Mouse (Mus musculus): Measurements from ENCODE around the gene Dnmt3b.
A peak's percentile ranks its signal among the peaks of the same experiment; 100 is the strongest.
"Not testable (repeated sequence)": the region's sequence is repeated elsewhere in the genome, so short reads cannot be mapped to it uniquely, and the experiment has no call there.

Dnmt3b gene

DNA sequence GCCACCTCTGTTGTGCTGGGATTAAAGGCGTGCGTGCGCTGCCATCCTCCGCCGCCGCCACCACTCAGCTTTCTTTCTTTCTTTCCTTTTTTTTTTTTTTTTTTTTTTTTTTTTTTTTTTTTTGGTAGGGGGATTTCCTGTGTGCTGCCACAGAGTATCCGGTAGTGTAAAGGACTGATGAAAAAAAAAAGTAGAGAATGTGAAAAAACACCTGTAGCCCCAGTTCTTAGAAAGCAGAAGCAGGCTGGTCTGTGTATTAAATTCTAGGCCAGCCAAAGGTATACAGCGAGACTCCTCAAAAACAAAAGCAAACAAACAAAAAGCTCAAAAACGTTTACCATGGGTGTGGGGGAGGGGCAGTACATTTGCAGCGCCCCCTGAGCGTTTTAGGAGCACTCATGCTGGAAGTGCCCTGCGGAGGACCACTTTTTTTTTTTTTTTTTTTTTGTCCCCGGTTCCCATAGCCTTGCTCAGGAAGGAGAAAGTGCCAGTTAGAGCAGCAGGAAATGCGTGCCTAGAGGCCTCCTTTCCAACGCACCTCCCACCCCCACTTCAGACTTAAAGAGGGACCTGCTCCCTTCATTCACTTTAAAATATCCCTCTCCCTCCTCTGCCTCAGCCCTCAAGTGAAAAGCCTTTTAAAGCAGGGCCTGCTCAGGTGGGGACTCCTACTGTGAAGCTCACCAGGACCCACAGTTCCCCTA is 10.1 kb upstream of the Dnmt3b start:
- DNase-seq, result no peak

DNA sequence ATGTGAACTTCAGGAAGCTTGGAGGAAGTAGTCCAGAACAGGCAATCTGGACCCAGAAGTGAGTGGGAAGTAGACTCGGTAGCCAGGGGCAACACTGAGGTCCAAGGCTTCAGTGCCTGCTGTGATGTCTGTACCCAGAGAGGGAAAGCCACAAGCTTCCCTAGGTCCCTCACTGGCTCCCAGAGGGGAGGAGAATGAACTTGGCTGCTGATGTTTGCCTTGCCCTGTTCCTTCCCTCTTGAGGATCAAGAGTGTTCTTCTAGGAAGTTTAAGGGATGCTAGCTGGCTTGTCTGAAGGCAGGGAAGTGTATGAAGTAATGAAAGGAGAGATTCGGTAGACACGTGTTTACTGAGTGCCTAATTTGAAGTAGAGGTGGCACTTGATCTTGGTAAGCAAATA is 6.8 kb upstream of the Dnmt3b start:
- DNase-seq, result no peak

DNA sequence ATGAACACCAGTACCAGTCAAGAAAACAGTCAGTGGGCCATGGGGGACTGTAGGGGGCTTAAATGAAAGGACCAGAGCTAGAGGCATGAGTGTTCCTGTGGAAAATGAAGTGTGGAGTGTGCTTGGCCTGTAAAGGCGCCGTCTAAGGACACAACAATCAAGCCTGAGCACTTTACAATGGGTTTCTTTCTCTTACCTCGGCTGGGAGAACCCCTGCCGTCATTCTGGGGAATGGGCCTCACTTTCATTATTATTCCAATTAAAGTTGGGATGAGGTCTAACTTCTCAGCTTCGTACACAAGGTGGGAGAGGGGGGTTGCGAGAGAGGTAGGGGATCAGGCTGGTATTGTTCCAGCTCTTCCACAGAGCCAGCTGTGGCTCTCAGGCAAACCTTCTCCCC is 6.3 kb upstream of the Dnmt3b start:
- no peak for DNase-seq

DNA sequence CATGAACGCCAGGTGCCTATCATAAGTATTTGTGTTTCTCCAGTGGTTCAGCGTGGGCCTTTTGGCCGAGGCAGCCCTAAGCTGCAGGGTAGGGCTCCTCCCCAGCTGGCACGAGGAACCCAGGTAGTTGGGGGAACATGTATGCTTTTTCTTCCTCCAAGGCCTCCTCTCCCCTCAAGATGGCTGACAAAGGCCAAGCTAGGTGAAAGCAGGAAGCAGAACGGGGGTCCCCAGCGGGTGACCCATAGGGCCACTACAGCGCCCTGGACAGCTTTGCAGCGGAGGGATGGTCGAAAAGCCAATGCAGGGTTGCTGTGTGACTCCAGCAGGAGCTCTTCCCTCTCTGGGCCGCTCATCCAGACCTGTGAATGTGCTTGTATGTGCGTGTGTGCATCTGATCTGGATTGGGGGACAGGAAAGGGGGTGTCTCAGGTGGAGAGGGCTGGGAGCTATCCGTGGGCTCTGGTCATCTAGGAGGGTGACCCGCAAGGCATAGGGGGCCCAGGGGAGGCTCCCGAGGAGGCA is 415 bp upstream of the Dnmt3b start:
- no peak for DNase-seq

DNA sequence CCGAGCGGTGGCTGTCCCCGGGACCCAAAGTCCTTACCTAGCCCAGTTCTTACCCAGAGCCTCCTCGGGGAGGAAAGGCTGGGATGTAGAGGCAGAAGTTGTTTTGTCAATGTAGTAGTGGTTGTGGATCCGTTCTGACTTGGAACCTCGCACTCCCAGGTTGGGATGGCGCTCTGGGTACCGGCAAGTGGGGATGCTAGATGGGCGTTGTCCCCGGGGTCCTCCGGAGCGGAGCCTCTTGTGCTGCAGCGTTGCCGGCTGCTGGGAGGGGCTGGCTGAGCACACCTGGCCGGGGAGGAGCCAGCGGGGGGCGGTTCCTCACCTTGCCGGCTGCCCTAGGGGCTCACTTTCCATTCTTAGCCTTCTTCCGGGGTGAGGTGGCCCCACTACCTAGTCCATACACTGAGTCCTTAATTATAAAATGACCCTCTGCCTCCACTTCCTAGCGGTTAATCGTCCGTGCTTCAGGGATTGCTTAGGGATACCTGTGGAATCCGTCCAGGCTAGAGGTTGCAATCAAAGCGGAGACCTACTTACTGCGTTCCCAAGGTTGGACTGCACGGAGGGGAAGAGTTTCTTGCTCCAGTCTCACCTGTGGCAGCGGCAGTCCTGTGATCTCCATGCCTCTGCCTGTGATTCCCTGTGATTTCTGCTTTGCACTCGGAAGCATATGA is 901 bp downstream of the Dnmt3b start:
- peak; percentile 26 for DNase-seq

DNA sequence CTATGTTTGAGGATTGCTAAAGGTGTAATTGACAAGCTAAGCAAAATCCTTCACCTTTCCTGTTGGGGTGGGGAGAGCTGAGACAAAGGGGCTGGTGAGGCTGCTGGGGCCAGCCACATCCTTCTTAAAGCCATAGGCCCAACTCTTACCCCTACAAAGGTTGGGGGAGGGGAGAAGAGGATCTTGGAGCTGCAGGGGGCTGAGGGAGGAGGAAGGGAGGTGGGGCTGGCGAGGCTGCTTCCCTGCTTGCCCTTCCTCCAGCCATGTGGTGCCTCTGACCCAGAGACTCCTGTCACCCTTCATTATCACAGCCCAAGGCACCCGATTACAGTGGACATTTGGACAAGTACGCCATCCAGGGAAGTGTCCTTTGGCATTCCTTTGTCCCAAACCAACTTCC is 2.4 kb downstream of the Dnmt3b start:
- DNase-seq, result no peak

DNA sequence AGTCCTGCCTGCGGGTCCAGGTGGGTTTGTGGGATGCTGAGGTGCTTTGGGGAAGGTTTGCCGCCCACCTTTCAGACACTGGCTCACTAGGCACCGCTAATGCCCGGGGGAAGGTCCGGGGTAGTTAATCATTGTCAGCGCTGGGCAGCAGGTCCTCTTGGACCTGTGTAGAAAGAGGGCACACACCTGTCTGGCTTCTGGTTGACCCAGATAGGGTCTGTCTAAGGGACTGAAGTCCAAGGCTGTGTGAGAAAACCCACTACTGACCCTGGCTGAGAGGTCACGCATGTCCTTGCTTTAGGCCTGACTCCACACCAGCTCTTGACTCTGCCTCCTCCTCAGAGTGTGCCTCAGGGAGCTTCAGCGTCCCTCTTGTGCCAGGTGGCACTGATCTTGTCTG is 8.4 kb downstream of the Dnmt3b start:
- not testable (repeated sequence) for DNase-seq

DNA sequence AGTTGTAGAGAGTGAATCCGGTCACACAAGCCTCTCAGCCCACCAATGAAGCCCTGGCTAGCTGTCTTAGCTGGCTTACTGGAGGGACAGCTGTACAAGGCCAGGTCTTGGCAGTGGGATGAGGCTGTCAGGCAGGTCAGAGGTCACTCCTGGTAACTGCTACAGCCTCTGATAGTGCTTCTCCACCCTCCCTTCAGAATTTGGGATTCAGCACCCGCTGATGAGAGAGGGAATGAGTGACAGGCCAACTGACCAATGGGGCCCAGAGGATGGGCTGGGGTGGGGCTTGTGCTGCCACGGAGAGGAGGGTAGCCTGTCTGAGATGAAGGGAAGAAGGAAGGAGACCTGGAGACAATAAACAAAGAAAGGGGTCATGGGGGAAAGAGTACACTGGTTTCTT is 11.4 kb downstream of the Dnmt3b start:
- DNase-seq, result no peak

DNA sequence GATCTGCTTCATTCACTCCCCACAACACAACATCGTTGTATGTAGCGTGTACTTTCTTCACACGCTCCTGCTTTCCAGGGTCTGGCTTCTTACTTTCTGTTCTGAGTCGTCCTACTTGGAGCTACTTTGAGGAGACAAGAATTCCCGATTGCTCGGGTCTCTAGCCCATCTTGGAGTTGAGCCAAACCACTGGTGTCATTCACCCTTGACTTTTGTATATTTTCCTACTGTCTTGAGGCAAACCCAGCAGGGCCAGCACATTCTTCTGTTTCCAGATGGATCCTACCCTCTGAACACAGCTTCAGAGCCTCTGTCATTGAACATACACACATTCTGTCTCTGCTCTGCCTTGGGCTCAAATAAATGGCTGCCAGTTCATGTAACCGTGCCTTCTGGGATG is 16.2 kb downstream of the Dnmt3b start:
- peak; percentile 25 for DNase-seq

DNA sequence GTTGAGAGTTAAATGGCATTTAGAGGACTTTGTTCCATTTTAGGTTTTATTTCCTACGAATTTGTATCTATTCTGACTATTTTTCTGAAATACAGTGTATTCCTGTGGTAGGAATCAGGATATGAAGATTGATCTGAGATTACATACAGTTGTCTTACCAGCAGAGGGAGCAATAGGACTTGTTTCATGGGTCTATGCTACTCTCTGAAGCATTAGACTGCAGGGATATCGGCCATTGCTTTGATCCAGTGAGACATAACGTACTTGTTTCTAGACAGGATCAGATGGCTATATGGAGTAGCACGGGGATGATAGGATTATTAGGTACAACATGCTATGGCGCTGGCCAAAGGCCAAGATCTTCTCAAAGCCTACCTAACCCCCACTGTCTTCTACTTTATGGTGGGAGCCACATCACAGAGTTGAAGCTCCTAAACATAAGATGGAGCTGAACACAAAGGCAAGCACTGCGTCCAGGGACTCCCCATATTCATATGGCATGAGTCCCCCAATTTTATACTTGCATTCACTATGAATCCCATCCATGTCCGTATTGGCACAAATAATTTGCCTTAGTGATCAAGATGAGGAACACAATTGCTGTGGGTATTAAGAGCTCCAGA is 19.6 kb downstream of the Dnmt3b start:
- DNase-seq, result peak; percentile 72

DNA sequence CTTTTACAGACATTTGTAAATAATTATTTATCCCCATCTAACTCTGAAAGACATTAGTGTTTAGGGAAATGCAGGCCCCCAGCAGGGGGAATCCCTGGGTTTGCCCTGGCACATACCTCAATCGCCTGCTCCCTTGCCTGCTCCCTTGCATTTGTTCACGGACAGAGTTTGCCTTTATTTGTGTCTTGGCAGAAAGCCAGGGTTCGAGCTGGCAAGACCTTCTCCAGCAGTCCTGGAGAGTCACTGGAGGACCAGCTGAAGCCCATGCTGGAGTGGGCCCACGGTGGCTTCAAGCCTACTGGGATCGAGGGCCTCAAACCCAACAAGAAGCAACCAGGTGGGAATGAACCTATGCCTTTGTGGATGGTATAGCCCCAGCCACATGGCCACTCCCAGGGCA is 20.9 kb downstream of the Dnmt3b start:
- no peak for DNase-seq

DNA sequence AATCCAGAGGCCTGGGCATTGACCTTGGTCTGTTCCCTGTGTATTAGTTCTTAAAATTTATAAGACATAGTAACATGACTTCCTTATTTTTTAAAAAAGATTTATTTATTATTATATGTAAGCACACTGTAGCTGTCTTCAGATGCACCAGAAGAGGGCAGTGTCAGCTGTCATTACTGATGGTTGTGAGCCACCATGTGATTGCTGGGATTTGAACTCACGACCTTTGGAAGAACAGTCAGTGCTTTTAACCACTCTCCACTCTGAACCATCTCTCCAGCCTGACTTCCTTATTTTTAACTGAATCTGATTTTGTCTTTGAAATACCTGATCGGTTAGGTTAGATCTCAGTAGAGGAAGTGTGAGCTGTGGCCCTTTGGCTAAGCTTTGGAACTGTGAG is 23.4 kb downstream of the Dnmt3b start:
- no peak for DNase-seq

DNA sequence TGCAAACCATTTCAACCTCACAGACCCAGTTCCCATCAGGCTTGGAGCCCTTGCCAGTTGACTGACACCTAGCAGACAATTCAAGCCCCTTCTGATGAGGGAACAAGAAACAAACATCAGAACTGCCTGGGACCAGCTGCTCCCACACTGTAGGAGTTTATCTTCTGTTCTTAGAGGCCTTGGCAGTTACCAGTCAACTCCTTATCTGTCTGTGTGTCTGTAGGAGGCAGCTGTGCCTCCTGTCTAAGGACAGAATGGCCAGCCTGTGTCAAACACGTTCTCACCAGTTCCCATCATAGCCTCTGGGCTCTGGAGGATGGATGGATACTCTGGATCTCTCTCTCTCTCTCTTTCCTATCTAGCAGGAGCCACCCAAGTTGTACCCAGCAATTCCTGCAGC is 26.1 kb downstream of the Dnmt3b start:
- DNase-seq, result not testable (repeated sequence)

DNA sequence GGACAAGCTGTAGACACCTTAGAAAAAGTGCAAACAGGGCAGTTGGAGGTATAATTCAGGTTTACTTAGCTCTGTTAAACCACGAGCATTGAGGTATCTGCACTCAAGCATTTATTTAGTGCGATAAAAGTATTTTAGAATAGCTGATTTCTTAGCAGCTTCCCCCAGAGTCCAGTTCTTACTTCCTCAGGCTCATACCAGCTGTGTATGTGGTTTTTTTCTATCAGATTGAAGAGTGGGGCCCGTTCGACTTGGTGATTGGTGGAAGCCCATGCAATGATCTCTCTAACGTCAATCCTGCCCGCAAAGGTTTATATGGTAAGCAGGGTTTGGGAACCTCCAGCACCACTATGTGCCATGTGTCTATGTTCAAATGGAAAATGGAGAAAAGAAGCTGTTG is 27.7 kb downstream of the Dnmt3b start:
- DNase-seq, result no peak

DNA sequence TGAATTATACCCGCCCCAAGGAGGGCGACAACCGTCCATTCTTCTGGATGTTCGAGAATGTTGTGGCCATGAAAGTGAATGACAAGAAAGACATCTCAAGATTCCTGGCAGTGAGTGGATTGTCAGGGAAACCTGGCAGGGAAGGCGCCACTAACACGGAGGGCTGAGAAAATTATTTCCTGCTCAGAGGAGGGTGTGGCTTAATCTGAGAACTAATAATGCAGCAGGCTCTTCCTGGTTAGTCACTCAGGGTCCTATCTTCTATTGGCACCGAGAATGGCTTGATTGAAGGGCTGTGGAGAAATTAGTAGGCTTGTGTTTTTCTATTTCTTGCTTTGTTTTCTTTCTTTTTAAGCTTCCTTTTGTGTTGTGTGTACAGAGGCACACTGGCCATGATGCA is 28.3 kb downstream of the Dnmt3b start:
- DNase-seq, result no peak

DNA sequence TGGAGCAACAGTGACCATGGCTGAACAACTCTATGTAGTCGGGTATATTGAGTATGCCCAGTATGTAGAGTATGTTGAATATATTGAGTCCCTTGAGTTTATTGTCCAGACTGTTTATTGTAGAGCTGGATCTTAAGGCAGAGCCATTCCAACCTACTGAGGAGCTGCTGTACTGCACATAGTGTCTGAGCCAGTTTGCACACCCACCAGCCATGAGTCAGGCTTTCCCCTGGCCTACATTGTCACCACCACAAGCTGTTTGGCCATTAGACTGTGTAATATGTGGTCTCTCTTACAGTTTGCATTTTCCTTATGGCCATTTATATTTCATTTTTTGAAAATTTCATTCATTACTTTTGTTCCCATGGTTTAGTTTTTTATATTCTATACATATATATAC is 30.7 kb downstream of the Dnmt3b start:
- DNase-seq, result no peak

DNA sequence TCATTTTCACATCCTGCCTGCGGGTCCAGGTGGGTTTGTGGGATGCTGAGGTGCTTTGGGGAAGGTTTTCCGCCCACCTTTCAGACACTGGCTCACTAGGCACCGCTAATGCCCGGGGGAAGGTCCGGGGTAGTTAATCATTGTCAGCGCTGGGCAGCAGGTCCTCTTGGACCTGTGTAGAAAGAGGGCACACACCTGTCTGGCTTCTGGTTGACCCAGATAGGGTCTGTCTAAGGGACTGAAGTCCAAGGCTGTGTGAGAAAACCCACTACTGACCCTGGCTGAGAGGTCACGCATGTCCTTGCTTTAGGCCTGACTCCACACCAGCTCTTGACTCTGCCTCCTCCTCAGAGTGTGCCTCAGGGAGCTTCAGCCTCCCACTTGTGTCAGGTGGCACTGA is 44.2 kb downstream of the Dnmt3b start:
- DNase-seq, result not testable (repeated sequence)

DNA sequence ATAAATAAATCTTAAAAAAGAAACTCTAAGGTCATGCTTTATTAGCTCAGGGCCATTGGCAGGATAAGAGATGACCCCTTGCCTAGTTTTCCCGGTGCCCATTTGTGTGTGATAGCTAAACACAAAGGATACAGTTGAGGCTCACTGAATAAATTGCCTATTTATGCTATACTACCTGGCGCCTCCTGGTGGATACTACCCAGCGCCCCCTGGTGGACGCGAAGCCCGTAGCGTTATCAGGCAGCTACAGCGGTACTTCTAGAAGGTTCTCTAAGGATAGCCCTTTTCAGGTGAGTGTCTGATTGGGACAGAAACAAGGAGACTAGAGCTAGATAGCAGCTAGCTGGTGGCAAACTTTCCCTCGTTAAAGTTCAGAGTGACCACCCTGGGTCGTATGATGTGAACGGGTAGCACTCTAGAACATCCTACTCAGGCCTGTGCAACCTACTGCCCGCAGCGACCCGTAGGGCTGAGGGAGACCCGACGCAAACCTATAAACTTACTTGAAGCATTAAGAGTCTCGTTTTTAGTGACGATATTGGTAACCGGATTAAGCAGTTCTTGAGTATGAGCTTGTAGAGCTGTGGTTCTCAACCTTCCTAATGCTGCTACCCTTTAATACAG is 45.3 kb downstream of the Dnmt3b start:
- DNase-seq, result peak; percentile 41

DNA sequence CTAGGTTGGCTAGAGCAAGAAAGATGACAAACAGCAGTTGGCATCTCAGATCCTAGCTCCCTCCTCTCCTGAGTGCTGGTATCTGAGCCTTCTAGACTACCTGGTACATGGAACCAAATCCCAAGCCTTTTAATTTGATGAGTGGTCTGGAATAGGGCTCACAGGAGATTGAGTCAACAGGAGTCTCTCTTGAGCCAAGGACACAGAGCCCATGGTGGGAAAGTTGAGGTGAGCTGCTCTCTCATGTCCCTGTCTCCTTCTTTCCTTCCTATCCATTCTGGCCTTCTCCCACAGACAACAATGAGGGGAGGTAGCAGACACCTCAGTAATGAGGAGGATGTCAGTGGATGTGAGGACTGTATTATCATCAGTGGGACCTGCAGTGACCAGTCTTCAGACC is 47.1 kb downstream of the Dnmt3b start, which contains the start of gene Dnmt3c:
Gene Dnmt3c, plus strand, starts transcription at position 301 of the 400 bp plus-strand sequence.
- no peak for DNase-seq

DNA sequence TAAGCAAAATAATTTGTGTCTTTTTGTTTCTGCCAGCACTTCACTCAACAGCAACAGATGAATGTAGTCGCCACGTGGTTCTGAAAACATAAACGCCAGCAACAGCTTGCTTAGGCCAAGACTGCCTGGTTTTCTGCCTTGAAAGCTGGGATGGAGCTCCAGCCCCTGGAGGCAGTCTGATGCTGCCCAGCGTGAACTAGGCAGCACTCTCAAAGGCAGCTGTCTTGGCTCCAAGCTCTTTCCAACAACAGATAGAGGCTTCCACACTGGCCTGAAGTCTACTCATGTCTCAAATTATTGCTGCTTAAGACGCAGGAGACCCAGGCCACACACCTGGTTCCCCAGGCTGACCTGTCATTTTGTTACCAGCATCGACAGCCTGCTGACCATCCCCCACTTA is 54.1 kb downstream of the Dnmt3b start:
- no peak for DNase-seq

DNA sequence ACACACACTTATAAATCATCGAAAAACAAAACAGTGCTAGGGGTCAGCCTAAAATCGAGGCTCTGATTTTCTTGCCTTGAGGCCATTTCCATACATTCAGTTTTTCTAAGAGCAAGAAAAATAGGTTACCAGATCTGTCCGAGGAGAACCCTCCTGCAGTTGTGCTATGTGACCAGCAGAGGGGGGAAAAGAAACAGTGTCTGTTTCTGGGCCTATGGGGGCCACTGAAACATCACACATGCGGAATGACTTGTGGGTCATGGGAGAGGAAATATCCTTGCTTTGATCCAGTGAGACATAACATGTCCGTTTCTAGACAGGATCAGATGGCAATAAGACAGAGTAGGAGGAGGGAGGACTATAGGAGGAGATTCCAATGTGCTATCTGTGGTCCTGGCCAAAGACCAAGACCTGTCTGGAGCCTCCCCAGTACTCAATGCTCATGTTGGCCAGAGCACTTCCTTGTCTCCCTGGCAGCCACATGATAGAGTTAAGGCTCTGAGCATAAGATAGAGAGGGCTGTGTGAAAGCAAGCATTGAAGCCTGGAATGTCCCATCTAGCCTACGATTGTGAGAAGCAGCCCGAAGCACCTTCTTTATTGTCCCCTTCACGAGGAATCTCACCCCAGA is 61.6 kb downstream of the Dnmt3b start:
- DNase-seq, result peak; percentile 11

DNA sequence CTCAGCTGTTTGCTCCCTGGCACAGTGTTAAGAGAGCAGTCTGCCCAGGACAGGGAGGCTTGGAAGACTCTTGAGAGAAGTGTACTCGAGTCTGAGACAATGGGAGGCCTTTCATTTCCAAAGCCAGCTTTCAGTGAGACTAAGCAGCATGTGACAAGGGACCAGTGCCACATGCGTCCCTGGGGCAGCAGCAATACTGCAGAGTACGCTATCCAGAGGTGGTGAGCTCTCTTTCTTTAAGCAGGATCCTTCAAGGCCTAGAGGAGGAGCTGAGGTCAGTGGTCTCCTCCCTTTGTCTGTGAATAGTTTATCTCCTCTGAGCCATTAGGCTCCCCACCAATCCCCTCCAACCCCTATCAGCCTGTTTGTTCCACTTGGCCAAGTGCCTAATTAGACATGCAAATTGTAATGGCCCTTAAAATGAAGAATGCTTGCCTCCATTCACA is 63.4 kb downstream of the Dnmt3b start:
- DNase-seq, result no peak

DNA sequence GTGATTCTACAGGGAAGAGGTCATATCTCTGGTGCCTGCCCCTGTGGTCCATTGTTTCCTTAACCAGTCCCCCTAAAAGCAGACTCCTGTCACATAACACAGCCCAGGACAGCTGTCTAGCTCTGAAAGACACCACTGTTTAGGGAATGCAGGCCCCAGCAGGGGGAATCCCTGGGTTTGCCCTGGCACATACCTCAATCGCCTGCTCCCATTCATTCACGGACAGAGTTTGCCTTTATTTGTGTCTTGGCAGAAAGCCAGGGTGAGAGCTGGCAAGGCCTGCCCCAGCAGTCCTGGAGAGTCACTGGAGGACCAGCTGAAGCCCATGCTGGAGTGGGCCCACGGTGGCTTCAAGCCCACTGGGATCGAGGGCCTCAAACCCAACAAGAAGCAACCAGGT is 64.0 kb downstream of the Dnmt3b start:
- DNase-seq, result peak; percentile 6

All from kidney, adult 9 months (tissue).